Mouse (Mus musculus): ENCODE results near the gene Abcf2.
"Not testable (repeated sequence)": the region's sequence is repeated elsewhere in the genome, so short reads cannot be mapped to it uniquely, and the experiment has no call there.

Abcf2 gene

DNA sequence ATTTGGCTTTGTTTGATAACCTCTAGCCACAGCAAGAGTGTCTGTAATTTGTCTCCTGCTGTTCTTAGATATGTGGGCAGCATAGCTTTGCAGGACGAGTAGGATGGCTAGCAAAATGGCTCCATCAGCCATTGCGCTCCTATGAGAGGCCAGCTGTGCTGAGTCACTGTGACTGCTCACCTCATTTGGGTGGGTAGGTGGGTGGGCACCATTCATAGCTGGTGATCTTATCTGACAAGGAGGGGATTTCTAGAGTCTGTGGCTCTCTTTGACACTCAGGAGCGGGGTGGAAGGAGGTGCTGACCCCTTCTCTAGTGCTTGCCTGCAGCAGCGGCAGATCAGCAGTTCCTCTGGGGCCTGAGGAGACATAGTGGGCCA lies 9.9 kb upstream of the Abcf2 start:
- DNase-seq (ENCODE audit: extremely low spot score, low read depth, low spot score), result no peak

DNA sequence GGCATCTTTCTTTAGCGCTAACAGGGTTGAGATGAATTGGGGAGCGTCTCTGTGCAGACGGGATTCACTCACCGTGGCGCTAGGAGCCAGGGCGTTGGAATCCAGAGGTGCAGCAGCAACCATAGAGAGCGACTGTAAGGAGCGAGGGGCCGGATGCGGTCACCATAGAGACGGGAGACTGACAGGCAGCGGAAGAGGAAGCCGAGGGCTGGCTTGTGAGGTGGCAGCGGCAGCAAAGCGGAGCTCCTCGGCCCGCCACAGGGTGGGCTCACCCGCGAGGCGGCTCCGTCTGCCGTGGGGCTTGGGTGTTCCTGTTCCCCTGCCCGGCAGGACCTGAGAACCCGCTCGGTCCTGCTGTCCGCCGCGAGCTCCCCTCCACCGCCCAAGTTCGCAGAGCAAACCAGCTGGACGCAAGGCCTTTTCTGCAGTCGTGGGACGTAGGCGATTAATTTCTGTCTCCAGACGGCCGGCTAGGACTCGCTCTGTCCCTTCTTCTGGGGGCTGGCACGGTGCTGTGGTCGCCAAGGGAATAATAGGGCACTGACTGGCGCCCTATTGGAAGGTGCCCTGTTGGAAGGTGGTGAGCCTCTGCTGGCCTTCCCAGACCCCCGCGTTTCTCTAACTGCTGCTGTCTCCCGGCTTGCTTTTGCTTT lies 9.4 kb upstream of the Abcf2 start, which contains the start of gene Chpf2:
Gene Chpf2 (plus strand): TSS at position 195 of the 653 bp plus-strand sequence.
- peak; percentile 39 for DNase-seq (ENCODE audit: extremely low spot score, low read depth, low spot score)

DNA sequence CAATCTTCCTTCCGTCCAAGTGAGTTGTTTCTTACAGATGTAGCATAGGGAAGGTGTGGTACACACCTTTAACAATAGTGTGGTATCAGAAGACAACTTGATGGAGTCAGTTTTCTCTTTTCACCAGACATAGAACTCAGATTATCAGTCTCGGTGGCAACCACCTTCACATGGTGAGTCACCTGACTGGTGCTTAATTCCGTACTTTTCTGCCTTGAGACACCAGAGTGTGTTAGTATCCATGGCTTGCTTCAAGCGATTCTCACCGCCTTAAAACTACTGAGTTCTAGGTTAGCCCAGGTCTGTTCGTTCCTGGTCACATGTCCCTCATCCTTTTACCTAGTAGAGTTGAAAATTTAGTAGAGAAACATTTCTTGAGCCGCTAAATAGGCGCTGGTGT lies 8.8 kb upstream of the Abcf2 start:
- DNase-seq (ENCODE audit: extremely low spot score, low read depth, low spot score), result no peak

DNA sequence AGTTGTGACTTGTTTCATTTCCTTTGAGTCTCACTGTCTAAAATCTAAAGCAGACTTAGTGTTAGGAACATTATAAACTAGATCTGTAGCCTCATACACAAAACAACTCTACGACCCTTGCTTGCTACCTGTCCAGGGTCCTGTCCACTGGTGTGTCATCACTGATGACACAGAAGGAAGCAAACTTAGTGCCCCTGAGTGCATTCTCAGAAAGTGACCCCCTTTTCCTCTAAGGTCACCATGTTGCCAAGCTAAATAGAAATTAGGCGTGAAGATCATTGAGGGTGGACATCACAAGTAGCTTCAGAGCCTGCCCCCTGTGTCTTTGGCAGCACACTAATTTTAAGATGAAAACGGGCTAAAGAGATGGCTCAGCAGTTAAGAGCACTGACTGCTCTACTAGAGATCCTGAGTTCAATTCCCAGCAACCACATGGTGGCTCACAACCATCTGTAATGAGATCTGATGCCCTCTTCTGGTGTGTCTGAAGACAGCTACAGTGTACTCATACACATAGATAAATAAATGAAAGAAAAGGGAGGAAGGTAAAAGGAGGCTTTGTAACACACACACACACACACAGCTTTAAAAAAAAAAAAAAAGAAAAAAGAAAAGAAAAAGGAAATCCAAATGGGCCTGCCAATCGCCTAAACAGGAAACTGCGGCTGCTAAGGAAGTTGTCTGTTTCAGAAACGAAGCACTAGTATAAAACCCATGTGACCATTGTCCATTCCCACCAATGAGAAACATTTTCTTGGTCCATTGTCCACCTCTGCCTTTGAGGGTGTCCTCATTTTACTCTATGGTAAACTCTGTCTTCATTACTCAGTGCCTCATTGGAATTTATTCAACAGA lies 1.1 kb upstream of the Abcf2 start:
- no peak for DNase-seq (ENCODE audit: extremely low spot score, low read depth, low spot score)

DNA sequence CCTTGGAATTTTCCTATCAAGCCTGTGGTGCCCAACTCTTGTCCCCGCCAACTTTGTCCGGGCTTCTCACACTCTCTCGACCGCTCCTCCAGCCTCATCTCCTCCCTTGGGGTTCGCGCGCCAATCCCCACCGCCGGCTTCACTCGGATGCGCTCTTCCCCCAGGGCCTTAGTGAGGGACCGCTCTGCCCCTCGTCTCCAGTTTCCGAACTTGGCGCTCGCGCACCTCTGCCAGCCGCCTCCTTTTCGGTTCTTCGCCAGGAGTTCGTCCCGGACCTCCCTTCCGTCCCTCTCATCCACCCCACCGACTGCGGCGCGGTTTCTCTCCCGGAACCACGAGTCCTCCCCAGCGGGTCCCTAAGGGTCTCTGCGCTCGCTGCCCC lies 475 bp downstream of the Abcf2 start:
- DNase-seq (ENCODE audit: extremely low spot score, low read depth, low spot score), result no peak

DNA sequence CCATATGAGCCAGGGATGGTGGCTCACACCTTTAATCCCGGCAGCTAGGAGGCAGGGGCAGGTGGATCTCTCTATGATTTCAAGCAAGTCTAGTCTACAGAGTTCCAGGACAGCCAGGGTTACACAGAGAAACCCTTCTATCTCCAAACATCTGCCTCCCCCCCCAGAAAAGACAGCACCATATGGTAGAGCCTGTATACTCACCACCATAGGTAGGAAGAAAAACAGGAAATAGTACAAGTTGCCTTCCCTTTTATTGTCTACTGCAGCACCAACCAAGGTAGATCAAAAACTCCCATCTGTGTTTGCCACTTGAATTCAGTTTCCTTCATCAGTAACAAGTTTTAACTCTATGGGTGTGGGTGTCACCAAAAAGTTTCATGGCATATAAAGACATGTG lies 1.3 kb downstream of the Abcf2 start:
- no peak for DNase-seq (ENCODE audit: extremely low spot score, low read depth, low spot score)

DNA sequence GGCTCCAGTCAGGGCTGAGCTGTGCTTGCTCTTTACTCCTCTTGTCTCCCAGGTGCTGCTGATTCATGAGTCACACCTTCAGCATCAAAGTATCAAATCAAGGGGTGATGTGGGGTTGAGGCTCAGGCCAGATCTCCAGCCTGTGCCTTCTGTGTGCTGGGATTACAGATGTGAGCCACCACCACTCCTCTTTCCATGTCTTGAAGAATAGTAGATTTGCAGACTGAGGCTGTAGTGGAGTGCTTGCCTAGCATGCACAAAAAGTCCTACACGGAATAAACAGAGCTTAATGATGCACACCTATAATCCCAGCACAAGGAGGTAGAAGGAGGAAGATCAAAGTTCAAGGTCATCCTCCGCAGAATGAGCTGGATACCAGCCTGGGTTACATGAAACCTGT lies 20.6 kb downstream of the Abcf2 start, which contains the start of gene 4931409K22Rik:
Gene 4931409K22Rik (minus strand): TSS at position 101 of the 400 bp plus-strand sequence.
- no peak for DNase-seq (ENCODE audit: extremely low spot score, low read depth, low spot score)

DNA sequence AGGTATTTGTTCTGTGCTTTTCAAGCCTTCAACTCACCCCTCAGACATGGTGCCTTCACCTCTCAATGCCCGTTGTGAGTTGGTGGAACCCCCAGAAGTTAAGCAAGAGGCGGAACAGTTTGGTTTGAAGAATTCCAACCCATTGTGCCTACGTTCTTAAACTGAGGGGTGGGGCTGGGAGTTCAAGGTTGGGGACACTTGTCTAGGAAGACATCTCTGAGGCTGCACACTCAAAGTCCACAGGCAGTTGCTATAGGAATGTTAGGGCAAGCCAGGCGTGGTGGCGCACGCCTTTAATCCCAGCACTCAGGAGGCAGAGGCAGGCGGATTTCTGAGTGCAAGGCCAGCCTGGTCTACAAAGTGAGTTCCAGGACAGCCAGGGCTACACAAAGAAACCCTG lies 21.9 kb downstream of the Abcf2 start:
- DNase-seq (ENCODE audit: extremely low spot score, low read depth, low spot score), result not testable (repeated sequence)

DNA sequence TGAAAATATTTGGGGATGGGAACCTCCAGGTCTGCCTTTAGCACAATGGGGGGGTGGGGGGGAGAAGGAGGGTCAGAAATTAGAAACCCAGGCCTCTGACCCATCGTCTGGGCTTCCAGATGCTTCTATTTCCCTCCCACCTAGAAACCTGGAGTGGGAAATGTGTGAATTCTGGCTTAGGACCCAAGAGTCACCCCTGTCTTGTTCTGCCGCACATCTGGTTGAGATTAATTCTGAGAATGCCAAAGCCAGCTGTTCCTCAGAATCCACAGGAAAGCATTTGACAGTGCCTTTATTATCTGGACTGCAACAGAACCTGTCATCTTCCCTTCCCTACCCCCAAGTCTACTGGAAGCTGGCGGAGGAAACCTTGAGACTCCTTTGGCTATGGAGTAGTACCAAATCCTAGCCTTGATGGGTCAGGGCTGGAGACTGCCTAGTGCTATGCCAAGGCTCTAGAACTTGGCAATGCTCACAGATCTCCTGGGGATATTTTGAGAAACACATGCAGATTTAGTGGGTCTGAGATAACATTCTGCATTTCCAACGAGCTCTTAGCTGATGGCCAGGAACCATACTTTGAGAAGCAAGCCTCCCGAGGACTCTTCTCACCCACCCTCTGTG lies 23.5 kb downstream of the Abcf2 start:
- DNase-seq (ENCODE audit: extremely low spot score, low read depth, low spot score), result no peak

DNA sequence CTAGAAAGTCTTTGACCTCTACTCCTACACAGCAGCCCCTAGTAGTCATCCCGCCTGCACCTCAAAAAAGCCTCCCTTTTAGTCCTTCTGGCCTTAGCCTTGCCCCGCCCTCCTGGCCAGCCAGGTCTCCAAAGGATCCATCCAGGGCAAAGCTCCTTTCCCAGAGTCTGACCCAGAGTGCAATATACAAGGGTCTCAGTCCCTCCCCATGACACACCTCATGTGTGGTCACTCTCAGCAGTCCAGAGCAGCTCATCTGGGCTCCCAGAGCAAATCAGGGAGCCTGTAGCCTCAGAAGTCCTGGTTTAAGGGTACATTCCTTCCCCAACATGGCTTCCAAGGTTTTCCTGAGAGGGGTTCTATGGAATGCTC lies 26.0 kb downstream of the Abcf2 start:
- no peak for DNase-seq (ENCODE audit: extremely low spot score, low read depth, low spot score)

DNA sequence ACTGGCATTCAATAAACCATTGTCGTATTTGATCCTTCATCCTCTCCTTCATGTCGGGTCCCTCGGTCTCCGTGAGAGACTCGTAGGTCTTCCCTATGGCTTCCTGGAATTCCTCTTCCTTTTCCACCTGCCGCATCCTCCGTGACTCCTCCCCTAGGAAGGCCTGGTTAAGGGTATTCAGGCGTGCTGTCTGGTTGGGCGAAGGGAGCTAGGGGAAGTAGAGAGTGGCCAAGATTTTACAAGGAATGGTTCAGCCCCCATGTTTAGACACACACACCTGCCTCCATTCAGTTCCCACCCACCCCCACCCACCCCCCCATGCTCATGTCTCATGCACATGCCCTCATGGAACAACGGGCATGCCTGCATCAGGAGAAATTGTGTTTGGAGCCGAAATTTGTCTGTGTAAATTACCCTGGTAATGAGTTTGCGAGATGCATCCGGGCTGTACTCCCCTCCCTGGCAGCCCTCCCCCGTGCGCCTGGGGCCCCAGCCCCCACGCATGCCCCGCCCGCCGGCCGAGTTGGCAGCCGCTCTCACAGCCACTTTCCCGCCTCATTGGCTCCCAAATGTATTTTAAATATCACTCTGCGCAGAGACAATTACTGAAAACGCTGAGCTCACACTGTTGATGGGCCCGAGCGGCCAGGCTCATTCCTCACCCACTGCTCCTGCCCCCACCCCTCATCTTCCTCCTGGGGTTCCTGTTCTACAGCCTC lies 26.5 kb downstream of the Abcf2 start:
- no peak for DNase-seq (ENCODE audit: extremely low spot score, low read depth, low spot score)

DNA sequence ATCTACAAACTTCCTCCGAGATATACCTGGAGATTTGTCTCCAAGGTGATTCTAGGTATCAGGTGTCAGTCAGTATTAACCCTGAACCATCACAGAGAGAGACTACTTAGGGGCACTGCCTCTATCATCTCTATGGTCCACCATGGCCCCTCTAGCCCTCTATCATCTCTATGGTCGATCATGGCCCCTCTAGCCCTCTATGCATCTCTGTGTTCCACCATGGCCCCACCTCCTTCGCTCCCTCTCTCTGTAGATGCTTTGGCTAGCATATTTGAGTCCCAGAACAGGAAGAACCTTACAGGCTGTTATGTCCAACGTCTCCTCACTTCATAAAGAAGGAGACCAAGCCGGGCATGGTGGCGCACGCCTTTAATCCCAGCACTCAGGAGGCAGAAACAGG lies 34.6 kb downstream of the Abcf2 start:
- DNase-seq (ENCODE audit: extremely low spot score, low read depth, low spot score), result no peak

DNA sequence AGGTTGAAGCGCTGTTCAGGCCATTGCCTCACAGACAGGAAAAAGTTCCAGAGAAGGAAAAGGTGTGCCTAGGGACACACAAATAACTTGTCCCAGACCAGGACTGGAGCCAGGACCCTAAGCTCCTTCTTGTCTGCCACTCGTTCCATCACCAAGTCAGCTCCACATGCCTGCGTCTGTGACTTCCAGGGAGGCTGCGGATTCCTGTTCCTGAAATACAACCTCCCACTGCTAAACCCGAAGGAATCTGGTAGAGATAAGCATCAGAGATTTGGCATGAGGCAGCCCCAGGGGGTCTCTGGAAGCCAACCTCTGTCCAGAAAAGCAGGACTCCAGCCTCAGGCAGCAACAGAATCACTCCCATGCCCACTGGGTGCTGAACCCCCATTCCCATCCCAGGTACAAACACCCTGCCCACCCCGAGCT lies 36.1 kb downstream of the Abcf2 start:
- DNase-seq (ENCODE audit: extremely low spot score, low read depth, low spot score), result no peak

DNA sequence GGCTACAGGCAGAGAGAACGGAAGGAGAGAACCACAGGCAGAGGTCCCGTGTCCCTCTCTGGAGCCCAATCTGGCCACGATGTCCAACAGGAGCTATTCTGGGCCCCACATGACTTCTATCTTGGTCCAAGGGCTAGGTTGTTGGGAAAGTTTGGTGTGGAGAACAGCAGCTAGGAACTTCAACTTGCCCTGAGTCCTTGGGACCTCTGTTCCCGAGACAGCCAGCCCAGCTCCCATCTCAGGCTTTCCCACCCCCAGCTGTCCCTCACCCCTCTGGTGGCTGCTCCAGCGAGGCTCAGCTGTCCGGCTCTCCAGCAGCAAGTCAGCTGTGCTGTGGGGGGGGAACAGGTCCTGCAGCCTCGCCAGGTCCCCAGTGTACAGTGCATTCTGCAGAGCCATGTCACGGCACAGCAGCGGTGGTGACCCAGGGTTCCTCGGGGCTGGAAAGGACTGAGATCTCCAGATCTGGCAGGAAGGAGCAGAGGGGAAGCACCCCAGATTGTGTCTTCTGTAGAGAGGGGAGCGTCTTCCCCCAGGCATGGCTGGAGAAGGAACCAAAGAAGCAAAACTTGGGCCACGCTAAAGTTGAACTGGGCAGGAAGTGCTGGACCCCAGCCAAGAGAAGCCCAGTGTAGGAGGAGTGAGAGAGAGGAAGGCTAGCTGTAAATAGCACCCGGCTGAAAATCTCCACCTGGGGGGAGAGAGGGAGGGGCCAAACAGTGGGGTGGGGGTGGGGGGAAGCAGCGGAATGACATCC lies 36.7 kb downstream of the Abcf2 start, which contains the start of gene Asb10:
Gene Asb10 (minus strand): TSS at position 592 of the 757 bp plus-strand sequence.
- DNase-seq (ENCODE audit: extremely low spot score, low read depth, low spot score), result no peak

DNA sequence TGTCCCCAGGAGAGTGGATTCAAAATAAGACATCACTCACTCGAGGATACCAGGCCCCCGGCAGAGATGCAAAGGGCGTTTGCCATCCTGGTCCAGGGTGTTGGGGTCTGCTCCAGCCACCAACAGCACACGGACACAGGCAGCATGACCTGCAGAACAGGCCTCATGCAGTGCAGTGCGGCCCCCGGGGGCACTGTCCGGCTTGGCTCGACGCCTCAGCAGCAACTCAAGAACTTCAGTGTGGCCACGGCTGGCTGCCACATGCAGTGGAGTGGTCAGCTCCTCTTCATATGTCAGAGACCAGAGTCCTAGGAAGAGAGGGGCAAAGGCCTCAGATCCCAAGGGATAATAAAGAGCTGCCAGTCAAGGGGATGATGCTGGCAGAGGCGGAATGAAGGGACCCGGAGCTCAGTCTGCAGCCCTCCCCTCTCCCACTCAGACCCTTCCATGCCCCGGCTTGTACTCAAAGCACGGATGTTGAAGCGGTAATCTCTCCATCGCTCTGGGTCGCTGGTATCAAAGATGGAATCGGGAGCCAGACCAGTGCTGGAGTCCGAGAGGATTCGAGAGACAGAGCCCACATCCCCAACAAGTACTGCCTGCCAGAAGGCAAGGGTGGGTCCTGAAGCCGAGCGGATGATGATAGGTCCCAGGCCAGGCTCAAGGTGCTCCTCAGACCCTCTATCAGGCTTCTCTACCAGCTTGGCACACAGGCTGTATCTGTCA lies 37.5 kb downstream of the Abcf2 start:
- DNase-seq (ENCODE audit: extremely low spot score, low read depth, low spot score), result no peak

DNA sequence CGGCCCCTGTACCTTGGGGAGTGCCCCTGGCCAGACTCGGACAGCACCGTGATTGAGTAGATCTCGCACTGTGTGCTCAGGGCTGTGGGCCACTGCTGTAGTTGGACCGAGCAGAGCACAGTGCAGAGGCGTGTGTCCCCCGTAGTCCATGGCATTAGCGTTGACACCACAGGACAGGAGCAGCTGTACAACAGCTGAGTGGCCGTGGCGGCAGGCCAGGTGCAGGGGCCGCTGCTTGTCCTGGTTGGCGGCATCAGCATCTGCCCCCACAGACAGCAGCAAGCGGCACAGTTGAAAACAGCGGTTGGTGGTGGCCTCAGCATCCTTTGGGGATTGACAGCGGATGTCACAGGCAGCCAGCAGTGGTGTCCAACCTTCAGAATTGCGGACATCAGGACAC lies 39.6 kb downstream of the Abcf2 start:
- no peak for DNase-seq (ENCODE audit: extremely low spot score, low read depth, low spot score)

DNA sequence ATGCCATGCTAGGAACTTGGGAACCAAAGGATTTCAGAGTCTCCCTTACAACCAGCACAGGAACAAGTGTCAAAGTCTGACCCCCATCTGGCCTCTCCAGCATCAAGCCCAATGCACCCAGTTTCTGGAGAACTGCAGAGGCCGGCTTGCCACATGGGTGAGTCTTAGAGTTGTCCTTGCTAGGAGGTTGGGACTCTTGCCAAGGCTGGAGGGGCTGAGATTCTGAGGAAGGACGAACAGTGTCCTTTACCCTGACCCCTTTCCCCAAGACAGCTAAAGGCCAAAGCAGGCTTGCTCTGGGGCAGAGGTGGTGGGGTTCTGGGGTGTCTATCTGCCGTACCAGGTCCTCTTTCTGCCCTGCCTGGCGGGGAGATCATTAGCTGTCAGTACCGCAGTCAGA lies 40.8 kb downstream of the Abcf2 start:
- no peak for DNase-seq (ENCODE audit: extremely low spot score, low read depth, low spot score)

DNA sequence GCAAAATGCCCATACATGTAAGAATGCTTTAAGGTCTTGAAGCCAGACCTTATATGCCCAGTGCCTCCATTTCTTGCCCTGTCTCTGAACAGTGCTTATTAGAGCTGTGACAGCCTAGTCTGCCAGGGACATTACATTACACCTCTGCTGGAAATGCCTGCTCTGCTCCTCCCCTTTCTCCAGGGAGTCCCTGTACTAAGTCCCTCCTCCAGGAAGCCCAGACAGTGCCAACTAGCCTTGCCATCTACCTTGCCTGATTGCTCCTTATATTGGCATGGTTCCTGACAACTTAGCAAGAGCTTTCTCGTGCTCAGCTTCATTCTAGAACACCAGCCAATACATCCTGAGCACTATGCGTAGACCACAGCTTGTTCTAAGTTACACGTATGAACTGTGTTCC lies 41.5 kb downstream of the Abcf2 start:
- no peak for DNase-seq (ENCODE audit: extremely low spot score, low read depth, low spot score)

DNA sequence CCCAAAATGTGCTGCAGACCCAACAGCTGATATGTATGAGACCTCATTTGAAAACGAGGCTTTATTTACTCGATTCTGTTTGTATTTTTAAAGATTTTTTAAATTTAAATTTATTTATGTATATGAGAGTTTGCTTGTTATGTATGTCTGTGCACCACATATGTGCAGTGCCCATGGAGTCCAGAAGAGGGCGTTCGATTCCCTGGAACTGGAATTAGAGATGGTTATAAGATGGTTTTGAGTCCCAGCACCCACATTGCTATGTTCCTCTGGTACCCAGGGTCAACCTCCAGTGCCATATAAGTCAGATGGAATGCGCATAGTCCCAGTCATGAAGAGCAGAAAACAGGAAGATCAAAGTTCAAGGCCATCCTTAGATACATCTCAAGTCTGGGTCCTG lies 43.0 kb downstream of the Abcf2 start:
- no peak for DNase-seq (ENCODE audit: extremely low spot score, low read depth, low spot score)

DNA sequence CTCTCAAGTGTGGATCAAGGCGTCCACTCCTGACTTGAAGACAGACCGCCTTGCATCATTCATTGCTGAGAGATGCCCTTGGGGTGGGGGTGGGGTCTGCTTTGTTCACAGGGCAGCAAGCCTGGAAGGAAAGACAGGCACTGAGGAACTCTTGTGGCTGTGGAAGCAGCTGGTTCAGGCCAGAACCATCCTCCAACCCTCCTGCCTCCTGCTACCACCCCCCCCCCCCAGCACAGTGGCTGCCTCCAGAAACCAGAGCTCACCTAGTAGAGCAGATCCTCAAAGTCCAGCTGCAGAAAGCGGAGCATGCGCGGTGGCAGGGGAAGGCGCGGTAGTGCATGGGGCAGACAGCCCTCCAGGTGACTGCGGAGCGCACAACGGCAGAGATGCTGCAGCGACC lies 43.9 kb downstream of the Abcf2 start:
- no peak for DNase-seq (ENCODE audit: extremely low spot score, low read depth, low spot score)

Measured in hindlimb bud, embryonic 11.5 days (tissue).